Mouse (Mus musculus) liver, embryonic 14.5 days (tissue): ENCODE results near the gene Htr3a. TPM values are rescaled to one million over a fixed set of nuclear protein-coding genes. Genes with fewer than 3 reads are reported as not detected.

Experiments
- ATAC-seq: fragments of 200-750 bp; cut with Nextera tagmentation; 2 replicates; pipeline ENCODE4 v1.8.0; 2017; ENCODE audit warnings: moderate number of reproducible peaks, mild to moderate bottlenecking, moderate library complexity; ENCODE audit not compliant: insufficient read depth
- DNase-seq, 3 experiments: peaks; one replicate each; pipeline ENCODE4 v3.0.0-alpha.2; 2012 to 2013; ENCODE audit warnings: low read depth in 3 of 3, low spot score in 3 of 3
- H3K27ac ChIP-seq: fragments of 300-500 bp; sonication (generic); 2 replicates; pipeline ENCODE4 v1.5.1; 2014; ENCODE audit warnings: moderate library complexity, mild to moderate bottlenecking, control low read depth, inconsistent platforms
- H3K27me3 ChIP-seq: fragments of 300-500 bp; sonication (generic); 2 replicates; pipeline ENCODE4 v1.6.1; 2014; ENCODE audit warnings: mild to moderate bottlenecking, low read length, moderate library complexity; ENCODE audit not compliant: control insufficient read depth, insufficient read depth
- H3K36me3 ChIP-seq: fragments of 300-500 bp; sonication (generic); replicated peaks from 2 replicates; pipeline ENCODE4 v1.6.1; 2014; ENCODE audit warnings: low read depth; ENCODE audit not compliant: control insufficient read depth, insufficient read depth
- H3K4me1 ChIP-seq, 2 experiments: fragments of 200-500 bp in 1 of 2; fragments of 300-500 bp in 1 of 2; sonication (generic) in 1 of 2; replicated peaks; 2 replicates each; pipeline ENCODE4 v1.6.1; 2012 to 2014; ENCODE audit warnings: antibody characterized with exemption in 1 of 2, inconsistent platforms in 1 of 2, low read length in 1 of 2; ENCODE audit not compliant: control insufficient read depth in 2 of 2, insufficient read depth in 2 of 2
- H3K4me2 ChIP-seq: fragments of 300-500 bp; sonication (generic); 2 replicates; pipeline ENCODE4 v1.6.1; 2014; ENCODE audit warnings: low read depth, mild to moderate bottlenecking, control low read depth, moderate library complexity
- H3K4me3 ChIP-seq, 2 experiments: fragments of 200-500 bp in 1 of 2; fragments of 300-500 bp in 1 of 2; sonication (generic) in 1 of 2; 2 replicates each; pipeline ENCODE4 v1.5.1; 2012 to 2014; ENCODE audit warnings: low read depth in 2 of 2, low read length in 2 of 2, mild to moderate bottlenecking in 2 of 2, control low read depth in 1 of 2, inconsistent platforms in 1 of 2, moderate library complexity in 1 of 2; ENCODE audit not compliant: insufficient read depth in 1 of 2
- H3K9ac ChIP-seq: fragments of 300-500 bp; sonication (generic); replicated peaks from 2 replicates; pipeline ENCODE4 v1.6.1; 2014; ENCODE audit warnings: mild to moderate bottlenecking, control low read depth, moderate library complexity
- H3K9me3 ChIP-seq: fragments of 300-500 bp; sonication (generic); 2 replicates; pipeline ENCODE4 v1.6.1; 2016; ENCODE audit warnings: low read length, mixed read lengths; ENCODE audit not compliant: control insufficient read depth
- CTCF ChIP-seq: IDR thresholded peaks from 2 replicates; pipeline ENCODE4 v1.5.1; 2016; ENCODE audit warnings: antibody characterized with exemption, low read depth, control low read depth
- EP300 ChIP-seq: IDR thresholded peaks from 2 replicates; pipeline ENCODE4 v1.6.1; 2016; ENCODE audit warnings: antibody characterized with exemption, low read depth
- WGBS: fragments of 180-500 bp; shearing (Covaris S2); extraction: QIAGEN DNeasy Blood & Tissue Kit; methylation state at CpG from one replicate; pipeline ENCODE4 v1.1.7; 2014; ENCODE audit not compliant: insufficient replicate concordance; 5-methylcytosine and 5-hydroxymethylcytosine counted together
- polyA plus RNA-seq, 2 experiments: library from polyadenylated mRNA; depleted of rRNA in 1 of 2; stranded (reverse) in 1 of 2; unstranded in 1 of 2; fragments of >200 nt; fragmentation: Nextera tagmentation in 1 of 2; extraction: Ambion mirVana in 1 of 2; gene quantifications; 2 replicates each; pipeline versions ENCODE4 v1.2.1 to v1.2.3; 2012 to 2014

Gene Htr3a
- polyA plus RNA-seq, 2 experiments: not detected

GRCm38 (mm10) chr9:48894755-48895154 lies 16.1 kb downstream of the Htr3a start:
- no peak overlapping the region for H3K4me2 ChIP-seq
- no peak overlapping the region for H3K4me3 ChIP-seq
- TF ChIP-seq CTCF (no peak), EP300 (no peak)
- no peak for DNase-seq
- H3K36me3 ChIP-seq: no peaks in the 10 kb centered on the region
- H3K27ac ChIP-seq: no peak overlapping the region
- H3K27me3 ChIP-seq: no peaks in the 10 kb centered on the region
- H3K9me3 ChIP-seq: no peaks in the 10 kb centered on the region
- H3K9ac ChIP-seq: no peak overlapping the region
- WGBS: 63% methylated on average over 6 of the region's 6 CpGs
- no peaks in the 10 kb centered on the region for H3K4me1 ChIP-seq
- ATAC-seq: no peak

GRCm38 (mm10) chr9:48893986-48894385 lies 16.9 kb downstream of the Htr3a start:
- Histone ChIP-seq H3K36me3 (no peaks in the 10 kb centered on the region), H3K4me1 (no peaks in the 10 kb centered on the region), H3K4me3 (no peak overlapping the region), H3K27ac (no peak overlapping the region), H3K9ac (no peak overlapping the region), H3K4me2 (no peak overlapping the region), H3K9me3 (no peaks in the 10 kb centered on the region), H3K27me3 (no peaks in the 10 kb centered on the region)
- TF ChIP-seq CTCF: peak; percentile 79
- no peak for TF ChIP-seq EP300
- ATAC-seq (no peak), DNase-seq (peak; percentile 26 to 37 (median 27))
- 19% methylated on average over 3 of the region's 3 CpGs for WGBS

- TF ChIP-seq CTCF (no peak), EP300 (no peak)
- Histone ChIP-seq H3K4me2 (no peak overlapping the region), H3K36me3 (no peaks in the 10 kb centered on the region), H3K9ac (no peak overlapping the region), H3K27ac (no peak overlapping the region), H3K9me3 (no peaks in the 10 kb centered on the region), H3K27me3 (no peaks in the 10 kb centered on the region), H3K4me3 (no peak overlapping the region), H3K4me1 (no peaks in the 10 kb centered on the region)
- DNase-seq (no peak), ATAC-seq (no peak)
- WGBS: 62% methylated on average over 7 of the region's 7 CpGs
Observed at GRCm38 (mm10) chr9:48889093-48889492, 21.8 kb downstream of the Htr3a start.

- TF ChIP-seq EP300 (no peak), CTCF (no peak)
- 69% methylated on average over 8 of the region's 8 CpGs for WGBS
- Histone ChIP-seq H3K9me3 (no peaks in the 10 kb centered on the region), H3K4me3 (no peak overlapping the region), H3K27ac (no peak overlapping the region), H3K4me1 (no peaks in the 10 kb centered on the region), H3K9ac (no peak overlapping the region), H3K27me3 (no peaks in the 10 kb centered on the region), H3K36me3 (no peaks in the 10 kb centered on the region), H3K4me2 (no peak overlapping the region)
- ATAC-seq: no peak
- no peak for DNase-seq
Observed at GRCm38 (mm10) chr9:48872896-48873295, 38.0 kb downstream of the Htr3a start.

- Histone ChIP-seq H3K27me3 (no peaks in the 10 kb centered on the region), H3K9ac (no peak overlapping the region)
- 64% methylated on average over 12 of the region's 12 CpGs for WGBS
Observed at GRCm38 (mm10) chr9:48866523-48867121, 44.3 kb downstream of the Htr3a start.

More at GRCm38 (mm10) chr9:48866523-48867121, 44.3 kb downstream of the Htr3a start:
- TF ChIP-seq EP300: no peak
- no peak for TF ChIP-seq CTCF
- Histone ChIP-seq H3K27ac (no peak overlapping the region), H3K9me3 (no peaks in the 10 kb centered on the region), H3K4me3 (no peak overlapping the region), H3K36me3 (no peaks in the 10 kb centered on the region), H3K4me1 (no peaks in the 10 kb centered on the region), H3K4me2 (no peak overlapping the region)
- DNase-seq (no peak), ATAC-seq (no peak)
